Mouse (Mus musculus): ENCODE results near the gene Ror2.

Gene Ror2

DNA sequence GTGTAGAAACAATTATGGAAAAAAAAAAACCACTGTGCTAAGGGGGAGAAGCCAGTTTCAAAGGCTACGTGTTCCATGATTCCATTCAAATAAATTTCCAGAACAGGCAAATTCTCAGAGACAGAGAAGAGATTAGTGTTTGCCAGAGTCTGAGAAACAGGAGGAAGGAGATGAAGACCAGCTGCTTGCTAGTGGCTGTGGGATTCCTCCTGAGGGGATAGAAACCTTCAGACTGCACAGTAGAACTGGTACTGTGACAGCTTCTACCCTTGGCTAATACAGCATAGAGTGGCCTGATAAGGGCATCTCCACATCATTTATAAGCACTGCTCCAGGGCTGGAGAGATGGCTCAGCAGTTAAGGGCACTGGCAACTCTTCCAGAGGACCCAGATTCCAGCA lies 11.2 kb downstream of the Ror2 start:
- DNase-seq (ENCODE audit: low spot score): no peak

DNA sequence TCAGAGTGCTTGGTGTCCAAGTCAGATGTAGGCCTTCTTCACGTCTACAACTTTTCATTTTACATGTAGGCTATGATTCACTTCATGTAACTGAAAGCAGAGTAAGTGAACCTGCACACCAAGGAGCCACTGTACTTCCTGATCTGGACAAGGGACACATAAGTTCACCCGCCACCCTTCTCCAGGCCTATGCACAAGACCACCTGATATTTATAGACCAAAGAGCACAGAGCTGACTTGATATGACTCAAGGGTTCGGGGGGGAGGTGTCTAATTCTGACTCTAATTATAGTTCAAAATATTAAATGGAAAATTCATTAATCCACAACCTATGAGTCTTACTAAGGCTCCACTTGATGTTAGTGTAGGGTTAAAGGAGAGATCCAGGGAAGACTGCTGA lies 14.3 kb downstream of the Ror2 start:
- DNase-seq (ENCODE audit: low spot score): no peak

DNA sequence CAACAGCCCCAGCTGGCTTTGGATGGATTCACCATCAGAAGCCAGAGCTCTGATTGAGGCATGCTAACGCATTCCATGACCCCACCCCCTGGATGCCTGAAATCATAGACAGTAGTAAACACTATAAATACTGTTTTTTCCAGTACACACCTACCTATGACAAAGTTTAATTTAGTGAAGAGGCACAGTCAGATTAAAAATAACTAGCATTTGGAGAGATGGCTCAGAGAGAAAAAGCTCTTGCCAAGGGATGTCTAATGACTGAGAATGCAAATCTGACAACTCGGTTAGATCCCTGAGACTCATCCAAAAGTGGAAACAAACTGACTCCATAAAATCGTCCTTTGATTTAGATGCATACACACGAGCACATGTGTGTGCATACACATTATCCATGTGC lies 15.4 kb downstream of the Ror2 start:
- DNase-seq (ENCODE audit: low spot score): no peak

GRCm38 (mm10) chr13:53268541-53268940 lies 17.4 kb downstream of the Ror2 start:
- no peak for DNase-seq (ENCODE audit: low spot score)

- DNase-seq (ENCODE audit: low spot score): no peak
Observed at GRCm38 (mm10) chr13:53267849-53268248, 18.1 kb downstream of the Ror2 start.

DNA sequence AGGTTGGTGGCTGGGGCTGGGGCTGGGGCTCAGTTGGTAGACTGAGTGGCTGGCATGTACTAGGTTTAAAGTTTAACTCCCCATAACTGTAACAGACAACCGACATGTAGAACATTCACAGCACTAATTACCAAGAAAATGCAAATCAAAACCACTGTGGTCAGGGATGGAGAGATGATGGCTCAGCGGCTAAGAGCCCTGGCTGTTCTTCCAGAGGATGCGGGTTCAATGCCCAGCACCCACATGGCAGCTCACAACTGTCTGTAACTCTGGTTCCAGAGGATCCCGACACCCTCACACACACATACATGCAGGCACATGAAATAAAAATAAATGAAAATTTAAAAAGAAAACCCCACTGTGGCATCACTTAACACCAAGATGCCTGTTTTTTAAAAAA lies 18.8 kb downstream of the Ror2 start:
- DNase-seq (ENCODE audit: low spot score): no peak

- DNase-seq (ENCODE audit: low spot score): no peak
Observed at GRCm38 (mm10) chr13:53266543-53266951, 19.4 kb downstream of the Ror2 start.

DNA sequence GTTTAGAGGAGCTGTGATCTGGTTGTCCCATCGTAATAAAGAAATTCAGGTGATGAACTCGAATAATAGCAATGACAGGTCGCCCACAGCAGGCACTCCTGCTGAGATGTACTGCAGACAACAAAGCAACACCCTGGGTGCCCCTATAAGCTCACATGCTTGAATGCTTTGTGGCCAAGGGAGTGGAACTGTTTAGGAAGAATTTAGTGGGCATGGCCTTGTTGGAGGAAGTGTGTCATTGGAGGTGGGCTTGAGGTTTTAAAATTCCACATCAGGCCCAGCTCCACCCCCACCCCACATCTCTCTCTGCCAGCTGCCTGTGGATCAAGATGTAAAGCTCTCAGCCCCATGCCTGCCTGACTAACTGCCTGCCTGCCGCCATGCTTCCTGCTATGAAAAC lies 21.0 kb downstream of the Ror2 start:
- no peak for DNase-seq (ENCODE audit: low spot score)

DNA sequence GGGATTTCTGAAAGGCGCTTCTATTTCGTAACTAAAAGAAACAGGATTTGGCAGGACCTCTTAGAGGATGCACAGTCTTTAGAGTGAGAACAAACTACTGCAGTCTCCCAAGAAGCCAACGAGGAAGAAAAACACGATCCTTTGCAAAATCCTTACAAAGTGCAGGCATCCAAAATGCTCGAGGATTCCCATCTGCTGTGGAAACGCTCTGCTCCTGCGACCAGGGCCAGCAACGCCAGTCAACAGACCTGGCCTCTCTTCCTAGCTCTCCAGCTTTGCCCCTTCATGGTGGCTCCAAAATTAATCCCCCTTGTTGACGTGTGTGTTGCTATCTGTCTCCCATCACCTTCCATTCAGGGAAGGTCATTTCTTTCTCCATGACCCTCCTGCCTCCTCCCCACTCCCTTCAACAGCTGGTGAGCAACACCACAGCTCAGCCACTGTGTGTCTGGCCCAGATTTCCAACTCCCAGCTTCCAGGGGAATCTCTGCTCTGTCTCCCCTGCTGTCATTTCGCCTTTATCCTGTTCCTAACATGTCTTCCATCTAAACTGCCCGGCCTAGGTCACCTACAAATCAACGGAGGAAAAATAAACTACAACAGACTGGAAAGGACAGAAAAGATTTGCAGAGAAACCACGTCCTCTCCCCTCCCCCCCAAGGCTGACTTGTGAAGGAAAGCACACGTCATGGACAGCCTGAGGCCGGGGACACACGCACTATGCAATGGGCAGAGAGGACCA lies 23.2 kb downstream of the Ror2 start:
- DNase-seq (ENCODE audit: low spot score): no peak

GRCm38 (mm10) chr13:53261106-53261771 lies 24.7 kb downstream of the Ror2 start:
- peak; percentile 37 for DNase-seq (ENCODE audit: low spot score)

DNA sequence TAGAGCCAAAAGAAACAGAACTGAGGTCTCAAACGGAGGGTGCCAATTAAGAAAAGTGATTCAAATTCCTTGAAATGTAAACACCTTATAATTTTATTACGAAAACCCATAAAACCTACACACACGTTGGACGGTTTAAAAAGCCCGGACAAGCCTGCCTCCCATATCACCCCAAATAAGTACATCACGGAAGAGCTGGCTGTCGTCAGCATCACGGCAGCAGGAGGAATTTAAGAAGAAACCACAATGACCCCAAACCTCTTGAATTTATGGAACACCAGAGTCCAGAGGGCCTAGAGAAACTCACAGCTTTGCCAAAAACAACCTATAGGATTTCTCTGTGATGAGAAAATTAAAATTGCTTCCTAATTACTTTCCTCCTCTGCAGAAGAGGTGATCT lies 27.0 kb downstream of the Ror2 start:
- DNase-seq (ENCODE audit: low spot score): no peak

DNA sequence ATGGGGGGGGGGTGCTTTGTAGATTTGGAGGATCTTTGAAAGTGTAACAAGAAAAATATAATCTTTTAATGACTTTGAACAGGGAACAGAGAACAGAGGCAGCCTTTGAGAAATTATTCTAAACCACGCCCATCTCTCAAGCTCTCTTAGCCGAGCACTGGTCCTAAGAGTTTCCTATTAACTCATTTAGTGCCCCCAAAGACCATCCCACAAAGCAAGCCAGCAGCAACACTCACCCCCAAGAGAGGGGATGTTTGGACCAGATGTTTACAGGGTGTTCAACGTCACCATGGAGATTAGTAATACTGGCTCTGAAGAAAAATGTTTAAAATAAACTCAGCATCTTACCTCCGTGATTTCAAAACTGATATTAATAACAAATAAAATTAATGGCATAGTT lies 27.4 kb downstream of the Ror2 start:
- DNase-seq (ENCODE audit: low spot score): no peak

GRCm38 (mm10) chr13:53253255-53253654 lies 32.7 kb downstream of the Ror2 start:
- no peak for DNase-seq (ENCODE audit: low spot score)

DNA sequence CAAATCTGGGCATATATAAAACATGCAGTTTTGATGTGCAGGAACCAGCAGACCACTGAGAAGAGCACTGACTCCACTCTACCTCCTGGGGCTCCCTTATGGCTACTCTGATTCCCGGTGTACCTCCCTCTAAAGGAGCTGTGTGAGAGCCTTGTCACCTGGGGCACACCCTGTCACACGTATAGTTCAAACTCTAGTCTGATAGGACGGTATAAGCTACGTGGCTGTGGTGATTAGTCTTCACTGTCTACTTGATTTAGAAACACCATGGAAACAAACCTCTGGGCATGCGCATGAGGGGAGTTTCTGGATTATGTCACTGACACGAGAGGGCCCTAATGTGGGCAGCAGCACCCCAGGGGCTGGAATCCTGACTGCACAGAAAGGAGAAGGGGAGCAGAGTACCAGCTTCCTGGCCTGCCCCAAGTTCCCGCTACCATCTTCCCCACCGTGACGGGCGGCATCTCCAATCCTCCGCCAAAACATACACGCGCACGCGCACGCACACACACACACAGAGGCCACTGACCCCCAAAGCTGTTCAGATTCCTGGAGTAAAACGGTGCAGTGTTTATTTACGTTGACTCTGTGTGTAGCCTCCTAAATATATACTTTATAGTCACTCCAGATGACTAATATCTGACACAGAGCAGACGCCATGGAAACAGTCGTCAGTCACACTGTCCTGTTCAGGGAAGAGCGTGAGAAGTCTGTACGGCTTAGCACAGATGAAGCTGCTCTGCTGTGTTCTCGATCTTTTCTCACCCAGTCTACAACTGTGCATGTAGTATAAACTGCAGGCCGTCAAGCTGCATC lies 37.1 kb downstream of the Ror2 start:
- DNase-seq (ENCODE audit: low spot score): no peak

DNA sequence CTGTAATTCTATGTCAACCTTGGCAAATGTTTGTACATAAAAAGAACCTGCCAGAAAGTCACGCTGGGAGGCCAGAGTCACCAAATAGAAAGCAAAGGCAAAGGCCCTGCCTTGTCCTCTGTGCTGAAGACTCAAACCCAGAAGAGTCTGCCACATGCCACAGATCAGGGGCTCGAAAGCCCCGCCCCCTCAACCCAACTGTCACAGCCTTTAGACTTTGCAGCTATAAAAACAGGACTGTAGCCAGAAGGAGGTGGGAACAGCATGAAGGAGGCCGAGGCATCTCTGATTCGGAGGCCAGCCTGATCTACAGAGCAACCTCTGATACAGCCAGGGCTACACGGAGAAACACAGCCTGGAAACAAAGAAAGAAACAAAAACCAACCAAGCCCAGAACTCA lies 37.8 kb downstream of the Ror2 start:
- no peak for DNase-seq (ENCODE audit: low spot score)

GRCm38 (mm10) chr13:53247175-53247574 lies 38.7 kb downstream of the Ror2 start:
- no peak for DNase-seq (ENCODE audit: low spot score)

- no peak for DNase-seq (ENCODE audit: low spot score)
Observed at GRCm38 (mm10) chr13:53244151-53244550, 41.8 kb downstream of the Ror2 start.

DNA sequence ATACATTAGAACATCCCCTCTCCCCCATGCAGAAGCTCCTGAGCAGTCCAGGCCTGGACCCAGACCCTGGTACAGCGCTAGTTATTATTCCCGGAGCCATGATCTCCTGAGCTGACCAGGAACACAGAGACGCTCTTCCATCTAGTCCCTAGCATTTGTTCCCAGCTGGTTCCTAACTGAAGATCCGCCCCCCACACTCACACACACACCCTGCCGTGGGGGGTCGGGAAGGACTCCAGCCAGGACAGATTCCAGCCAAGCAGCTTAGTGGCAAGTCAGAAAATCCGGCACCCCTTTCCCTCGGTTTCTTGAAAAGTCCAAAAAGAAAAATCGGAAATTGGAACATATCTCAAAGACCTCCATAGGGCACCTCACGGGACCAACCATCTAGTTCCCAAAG lies 48.5 kb downstream of the Ror2 start:
- DNase-seq (ENCODE audit: low spot score): no peak

DNA sequence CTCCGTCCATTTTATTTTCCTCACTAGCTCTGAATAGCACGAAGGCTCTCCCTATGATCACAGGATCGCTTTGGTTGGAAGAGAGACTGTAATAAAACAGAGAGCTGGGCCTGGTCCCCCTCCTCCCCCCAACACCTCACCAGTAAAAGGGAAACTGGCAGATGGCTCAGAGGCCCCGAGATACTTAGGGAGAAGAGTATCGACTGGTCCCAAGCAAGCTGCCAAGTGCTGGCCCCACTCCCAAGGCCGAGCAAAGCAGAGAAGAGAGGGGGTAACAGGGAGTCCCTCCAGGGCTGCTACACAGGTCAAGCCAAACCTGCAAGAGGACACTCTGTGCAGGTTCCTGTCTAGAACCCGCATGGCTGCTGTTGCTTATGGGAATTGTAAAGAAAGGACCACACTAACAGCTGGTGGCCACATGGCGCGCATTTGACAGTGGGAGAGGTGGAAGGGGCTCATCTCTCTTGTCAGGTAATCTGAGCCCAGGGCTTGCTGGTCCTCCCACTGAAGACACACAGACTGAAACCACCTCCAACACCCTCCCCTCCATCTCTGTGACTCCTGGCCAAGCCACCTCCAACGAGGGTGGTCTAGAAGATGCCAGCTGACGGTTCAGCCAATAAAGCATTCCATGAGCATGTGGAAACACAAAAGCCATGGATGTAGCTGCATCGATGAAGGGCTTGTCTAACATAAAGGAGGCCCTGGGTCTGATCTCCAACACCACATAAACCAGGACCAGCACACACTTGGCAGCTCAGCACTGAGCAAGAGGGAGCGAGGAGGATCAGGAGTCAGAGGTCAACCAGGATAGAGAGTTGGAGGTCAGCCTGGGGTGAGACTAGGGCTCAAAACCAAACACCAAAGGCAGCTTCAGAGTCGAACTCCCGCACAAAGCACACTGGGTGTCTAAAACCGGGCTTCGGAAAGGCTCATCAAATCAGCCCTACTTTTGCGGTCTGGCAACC lies 49.2 kb downstream of the Ror2 start:
- no peak for DNase-seq (ENCODE audit: low spot score)

GRCm38 (mm10) chr13:53235953-53236352 lies 50.0 kb downstream of the Ror2 start:
- no peak for DNase-seq (ENCODE audit: low spot score)

DNA sequence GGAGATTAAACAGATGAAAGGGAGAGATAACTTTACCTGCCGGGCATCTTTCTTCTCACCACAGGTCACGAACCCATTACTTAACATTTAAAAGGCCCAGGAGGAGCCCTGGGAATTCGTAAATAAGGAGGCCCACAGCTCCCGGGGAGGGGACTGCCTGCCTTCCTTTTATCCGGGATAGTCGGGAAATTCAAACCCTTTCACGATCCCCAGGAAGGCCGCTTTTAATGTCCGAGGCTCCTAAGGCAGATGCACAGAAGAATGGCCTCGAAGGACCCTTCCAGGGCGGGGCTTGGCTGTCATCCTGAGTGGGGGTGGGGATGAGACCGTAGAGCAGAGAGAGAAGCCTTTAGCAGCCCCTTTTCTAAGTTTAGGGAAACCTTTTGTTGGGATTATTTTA lies 51.1 kb downstream of the Ror2 start:
- no peak for DNase-seq (ENCODE audit: low spot score)
